Mouse (Mus musculus) midbrain, embryonic 10.5 days (tissue): ENCODE results near the gene Guca1b. TPM values are rescaled to one million over a fixed set of nuclear protein-coding genes. Genes with fewer than 3 reads are reported as not detected.

Experiments used
- polyA plus RNA-seq: library from polyadenylated mRNA; unstranded; fragments of >200 nt; fragmentation: Nextera tagmentation; extraction: Ambion mirVana; gene quantifications from 2 replicates; pipeline ENCODE4 v1.2.1, GENCODE M21; 2016

Guca1b gene
- polyA plus RNA-seq, 1 experiment from 2014 or later = 2.2 TPM

Other genes with a start within 250 kb of the Guca1b start
- 83.8 and 84.2 TPM in 2 replicates for gene Mrps10, start 16.5 kb upstream of the Guca1b start, polyA plus RNA-seq
- 5.2 and 5.8 TPM in 2 replicates for gene Guca1a, start 15.2 kb downstream of the Guca1b start, polyA plus RNA-seq
- 0.15 and 0.20 TPM in 2 replicates for gene AI661453, start 51.2 kb downstream of the Guca1b start, polyA plus RNA-seq
- gene 1700001C19Rik, start 52.0 kb downstream of the Guca1b start, polyA plus RNA-seq = 0.21 and 0.33 TPM in 2 replicates
- 31.4 and 33.8 TPM in 2 replicates for gene Taf8, start 116.9 kb downstream of the Guca1b start, polyA plus RNA-seq
- 270 and 341 TPM in 2 replicates for gene Ccnd3, start 119.7 kb downstream of the Guca1b start, polyA plus RNA-seq
- 41.2 and 41.9 TPM in 2 replicates for gene Bysl, start 226.1 kb downstream of the Guca1b start, polyA plus RNA-seq
- 43.2 and 45.9 TPM in 2 replicates for gene Med20, start 226.2 kb downstream of the Guca1b start, polyA plus RNA-seq
- 1.4 and 2.2 TPM in 2 replicates for gene Gm20517, start 226.2 kb downstream of the Guca1b start, polyA plus RNA-seq
- gene Usp49, start 245.3 kb downstream of the Guca1b start, polyA plus RNA-seq = 4.9 and 7.3 TPM in 2 replicates